Mouse (Mus musculus): ENCODE measurements around the gene Mypop.

Mypop gene

DNA sequence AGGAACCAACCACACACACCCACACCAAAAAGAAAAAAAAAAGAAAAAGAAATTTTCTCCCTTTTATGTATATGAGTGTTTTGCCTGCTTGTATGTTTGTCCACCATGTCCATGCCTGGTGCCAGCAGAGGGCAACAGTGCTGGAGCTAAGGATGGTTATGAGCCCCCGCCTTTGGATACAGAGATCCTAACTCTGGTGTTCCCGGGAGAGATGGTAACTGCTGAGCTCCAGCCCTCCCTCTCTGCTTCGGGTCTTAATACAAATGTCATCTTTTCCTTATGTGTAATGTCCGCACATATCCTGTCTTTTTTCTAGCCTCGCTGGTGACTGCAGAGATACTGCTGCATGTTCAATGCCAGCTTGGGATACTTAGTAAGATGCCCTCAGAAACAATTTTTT, 1.1 kb upstream of the Mypop start:
- no peak for DNase-seq (ENCODE audit: low read depth)

DNA sequence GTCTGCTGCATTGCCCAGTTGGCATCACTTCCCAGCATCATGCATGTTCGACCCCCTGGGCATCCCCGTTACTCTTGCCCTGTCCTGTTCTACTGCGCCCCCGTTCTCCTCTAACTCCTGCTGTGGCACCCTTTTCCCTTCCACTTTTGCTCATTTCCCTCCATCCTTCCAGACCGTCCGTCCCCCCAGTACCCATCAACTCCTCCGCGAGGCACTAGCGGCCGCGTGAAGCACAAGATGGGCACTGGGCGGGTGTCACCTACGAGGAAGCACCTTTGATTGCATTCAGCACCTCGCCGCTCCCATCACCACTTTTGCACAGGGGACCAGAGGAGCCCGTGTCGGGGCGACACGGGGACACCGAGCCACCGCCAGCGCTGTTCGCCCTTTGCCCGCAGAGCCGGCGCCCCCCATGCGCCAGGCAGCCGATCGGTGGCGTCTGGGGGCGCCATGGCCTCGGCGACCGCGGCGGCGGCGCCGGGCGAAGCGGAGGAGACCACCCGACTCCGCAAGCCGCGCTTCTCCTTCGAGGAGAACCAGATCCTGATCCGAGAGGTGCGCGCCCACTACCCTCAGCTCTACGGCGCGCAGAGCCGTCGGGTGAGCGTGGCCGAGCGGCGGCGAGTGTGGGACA, 732 bp downstream of the Mypop start:
- DNase-seq (ENCODE audit: low read depth) = peak; percentile 54

DNA sequence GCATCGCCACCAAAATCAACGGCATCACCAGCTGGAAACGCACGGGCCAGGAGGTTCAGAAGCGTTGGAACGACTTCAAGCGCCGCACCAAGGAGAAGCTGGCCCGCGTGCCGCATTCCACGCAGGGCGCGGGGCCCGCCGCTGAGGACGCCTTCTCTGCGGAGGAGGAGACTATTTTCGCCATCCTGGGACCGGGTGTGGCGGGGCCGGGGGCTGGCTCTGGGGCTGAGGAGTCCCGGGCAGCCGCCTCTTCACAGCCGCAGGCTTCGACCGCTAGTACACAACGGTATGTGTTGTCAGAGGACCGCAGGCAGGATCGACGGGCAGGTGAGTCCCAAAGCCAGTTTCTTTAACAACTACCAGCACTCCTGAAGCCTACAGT, 1.2 kb downstream of the Mypop start:
- DNase-seq (ENCODE audit: low read depth) = no peak

DNA sequence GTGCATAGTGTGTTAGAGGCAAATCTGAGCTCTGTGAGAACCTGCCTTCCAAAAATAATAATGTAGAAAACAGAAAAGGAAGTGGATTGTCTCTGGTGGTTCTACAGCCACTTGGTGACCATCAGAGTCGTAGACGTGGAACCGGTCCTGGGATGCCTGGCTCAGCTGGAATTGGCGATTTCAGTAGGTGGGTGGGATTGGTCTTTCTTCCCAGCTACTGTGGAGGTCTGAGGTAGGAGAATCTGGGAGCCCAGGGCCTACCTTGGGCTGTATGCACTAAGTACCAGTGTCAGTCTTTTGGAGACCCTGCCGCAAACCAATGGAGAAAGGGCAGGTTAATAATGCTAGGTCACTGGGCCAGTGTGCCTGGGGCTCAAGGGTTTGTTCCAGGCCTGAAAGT, 2.0 kb downstream of the Mypop start:
- no peak for DNase-seq (ENCODE audit: low read depth)

DNA sequence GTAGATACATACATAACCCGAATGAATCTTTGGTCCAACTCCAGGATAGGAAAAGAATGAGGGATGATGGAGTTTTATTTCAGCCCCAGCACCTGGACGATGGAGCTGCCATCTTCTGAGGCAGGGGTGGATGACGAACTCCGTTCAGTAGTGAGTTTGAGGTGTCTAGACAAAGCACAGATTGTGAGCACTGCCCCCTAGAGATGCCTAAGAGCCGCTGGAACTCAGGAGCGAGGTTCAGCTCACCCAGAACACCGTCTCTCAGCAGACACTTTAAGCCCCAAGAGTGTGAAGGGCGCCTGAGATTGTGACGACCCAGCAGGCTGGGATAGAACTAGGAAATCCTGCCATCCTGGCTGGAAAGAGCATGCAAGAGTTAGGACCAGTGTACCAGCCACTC, 7.8 kb downstream of the Mypop start:
- no peak for DNase-seq (ENCODE audit: low read depth)

DNA sequence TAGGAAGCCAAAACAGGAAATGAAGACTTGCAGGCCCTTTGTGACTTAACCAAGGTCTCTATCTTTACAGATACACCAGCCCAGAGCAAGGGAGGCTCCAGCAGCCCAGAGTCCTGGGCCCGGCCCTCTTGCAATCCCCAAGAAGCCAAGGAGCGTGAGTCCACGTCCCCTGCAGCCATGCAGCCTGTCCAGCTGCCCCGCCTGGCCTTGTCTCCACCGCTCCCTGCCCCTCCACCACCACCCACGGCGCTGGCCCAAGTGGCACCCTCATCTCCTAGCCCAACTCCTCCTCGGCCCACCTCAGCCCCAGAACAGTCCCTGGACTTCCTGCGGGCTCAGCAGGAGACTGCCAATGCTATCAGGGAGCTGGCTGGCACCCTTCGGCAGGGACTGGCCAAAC, 9.4 kb downstream of the Mypop start:
- DNase-seq (ENCODE audit: low read depth) = no peak

DNA sequence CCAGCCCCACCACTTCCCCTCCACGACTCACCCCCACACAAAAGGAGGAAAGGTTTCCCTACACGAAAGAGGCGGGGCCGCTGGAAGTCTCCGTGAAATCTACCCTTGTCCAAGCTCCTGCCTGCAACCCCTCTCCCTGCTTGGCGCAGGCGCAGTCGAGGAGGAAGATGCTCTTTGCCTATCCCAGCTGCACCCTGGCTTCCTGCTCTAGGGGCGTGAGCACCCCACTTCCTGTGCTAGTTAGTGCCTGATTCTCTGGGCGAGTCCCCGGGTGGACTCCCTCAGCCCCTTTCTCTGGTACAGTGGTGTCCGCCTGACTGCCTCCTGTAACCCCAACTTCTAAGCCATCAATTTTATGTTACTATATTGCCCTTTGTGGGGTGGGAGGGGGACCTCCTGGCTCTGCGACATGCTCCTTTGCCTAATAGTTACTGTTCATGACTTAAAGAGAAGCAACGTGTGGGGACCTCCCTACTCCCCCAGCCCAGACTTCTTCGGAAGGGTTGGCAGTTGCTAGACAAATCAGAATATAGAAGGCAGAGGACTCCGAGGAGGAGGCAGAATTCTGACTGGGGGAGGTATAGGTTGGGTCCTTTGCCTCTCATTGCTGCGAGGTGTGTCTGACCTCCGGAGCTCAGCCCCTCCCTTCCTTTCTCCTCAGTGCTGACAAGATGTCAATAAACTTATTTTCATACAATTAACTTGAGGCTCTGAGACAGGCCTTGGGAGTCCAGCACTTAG, 10.2 kb downstream of the Mypop start:
- DNase-seq (ENCODE audit: low read depth) = peak; percentile 88

DNA sequence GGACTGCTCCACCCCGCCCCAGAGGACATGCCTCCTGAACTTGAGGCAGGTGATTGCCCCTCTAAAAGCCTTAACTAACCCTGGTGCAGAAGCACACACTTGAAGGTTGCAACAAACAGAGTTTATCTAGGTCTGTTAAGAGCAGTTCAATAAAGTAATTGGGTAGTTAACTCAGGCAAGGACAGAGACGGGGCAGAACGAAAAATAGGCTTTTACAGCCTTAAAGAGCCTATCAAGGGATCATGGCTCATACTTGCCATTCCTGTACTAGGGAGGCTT, 10.7 kb downstream of the Mypop start:
- no peak for DNase-seq (ENCODE audit: low read depth)

DNA sequence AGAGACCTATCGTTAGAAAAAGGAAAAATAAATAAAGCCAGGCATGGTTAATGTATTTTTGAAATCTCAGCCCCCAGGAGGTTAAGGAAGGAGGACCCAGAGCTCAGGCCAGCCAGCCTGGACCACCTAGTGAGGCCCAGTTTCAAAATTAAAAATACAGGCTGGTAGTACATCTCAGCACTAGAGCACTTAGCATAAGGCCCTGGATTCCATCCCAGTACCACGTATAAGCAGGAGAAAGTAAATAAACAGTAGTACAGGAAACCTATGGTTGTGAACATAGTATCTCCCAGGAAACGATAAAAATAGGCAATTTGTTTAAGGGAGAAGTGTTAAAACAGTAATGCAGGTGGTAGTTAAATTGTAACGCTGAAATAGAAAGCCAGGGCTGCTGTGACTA, 11.1 kb downstream of the Mypop start:
- DNase-seq (ENCODE audit: low read depth) = no peak

DNA sequence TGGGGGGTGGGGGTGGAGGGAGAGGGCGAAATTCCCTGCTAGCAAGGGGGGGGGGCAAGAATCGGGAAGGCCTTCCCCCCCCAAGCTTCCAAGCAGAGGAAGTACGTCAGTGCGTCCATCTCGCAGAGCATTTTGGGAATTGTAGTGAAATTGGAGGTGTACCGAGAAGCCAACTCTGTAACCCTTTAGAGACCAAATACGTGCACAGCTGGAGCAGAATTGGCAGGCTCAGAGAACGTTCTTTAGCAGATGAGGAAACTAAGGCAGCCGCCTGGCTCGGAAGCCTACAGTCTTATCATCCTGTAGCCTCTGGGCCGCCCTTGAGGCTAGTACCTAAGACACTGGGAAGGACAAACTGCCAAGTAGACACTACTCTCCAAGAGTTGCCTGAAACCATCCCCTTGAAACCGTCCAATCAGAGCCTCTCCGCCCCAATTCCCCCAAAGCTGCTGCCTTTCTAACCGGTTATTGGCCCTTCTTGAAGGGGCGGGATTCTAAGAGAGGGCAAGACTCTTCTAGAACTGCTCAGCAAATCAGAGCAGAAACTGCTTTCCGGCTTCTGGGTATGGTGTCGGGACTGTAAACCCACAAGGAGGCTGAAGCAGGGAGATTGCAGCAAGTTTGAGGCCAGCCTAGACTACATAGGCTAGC, 11.9 kb downstream of the Mypop start:
- peak; percentile 79 for DNase-seq (ENCODE audit: low read depth)

DNA sequence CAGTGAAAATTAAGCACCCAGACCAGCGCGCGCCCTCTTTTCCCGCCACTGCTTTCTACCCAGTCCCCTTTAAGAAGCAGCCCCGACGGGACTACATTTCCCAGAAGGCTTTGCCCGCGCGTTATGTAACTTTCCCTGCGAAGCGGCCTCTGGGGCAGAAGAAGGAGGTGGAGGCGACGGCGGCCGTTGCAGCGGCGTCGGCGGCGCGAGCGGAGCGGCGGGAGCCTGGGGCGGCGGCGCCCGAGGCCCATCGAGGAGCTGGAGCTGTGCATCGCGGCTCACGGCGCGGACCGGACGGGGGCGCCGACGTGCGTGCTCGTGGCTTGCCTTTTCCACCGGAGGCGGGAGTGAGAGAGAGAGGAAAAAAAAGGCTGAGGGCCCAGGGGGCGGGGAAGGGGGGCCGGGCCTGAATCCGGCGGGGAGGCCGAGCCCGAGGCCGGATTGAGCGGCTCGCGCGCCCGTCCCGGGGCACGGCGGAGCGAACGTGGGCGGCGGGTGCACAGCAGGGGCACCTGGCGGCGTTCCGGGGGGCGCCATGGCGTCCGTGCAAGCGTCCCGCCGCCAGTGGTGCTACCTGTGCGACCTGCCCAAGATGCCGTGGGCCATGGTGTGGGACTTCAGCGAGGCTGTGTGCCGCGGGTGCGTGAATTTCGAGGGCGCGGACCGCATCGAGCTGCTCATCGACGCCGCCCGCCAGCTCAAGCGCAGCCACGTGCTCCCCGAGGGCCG, 13.0 kb downstream of the Mypop start, which contains the start of gene Irf2bp1:
Irf2bp1 (plus strand) TSS at position 143 of the 729 bp plus-strand sequence.
- peak; percentile 95 for DNase-seq (ENCODE audit: low read depth)

DNA sequence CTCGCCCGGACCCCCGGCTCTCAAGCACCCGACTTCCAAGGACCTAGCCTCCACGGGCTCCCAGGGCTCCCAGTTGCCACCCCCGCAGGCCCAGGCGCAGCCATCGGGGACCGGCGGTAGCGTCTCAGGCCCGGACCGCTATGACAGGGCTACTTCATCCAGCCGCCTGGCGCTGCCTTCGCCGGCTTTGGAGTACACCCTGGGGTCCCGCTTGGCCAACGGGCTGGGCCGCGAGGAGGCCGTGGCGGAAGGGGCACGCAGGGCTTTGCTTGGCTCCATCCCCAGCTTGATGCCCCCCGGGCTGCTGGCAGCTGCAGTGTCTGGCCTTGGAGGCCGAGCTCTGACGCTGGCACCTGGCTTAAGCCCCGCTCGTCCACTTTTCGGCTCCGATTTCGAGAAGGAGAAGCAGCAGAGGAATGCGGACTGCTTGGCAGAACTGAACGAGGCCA, 13.6 kb downstream of the Mypop start:
- no peak for DNase-seq (ENCODE audit: low read depth)

DNA sequence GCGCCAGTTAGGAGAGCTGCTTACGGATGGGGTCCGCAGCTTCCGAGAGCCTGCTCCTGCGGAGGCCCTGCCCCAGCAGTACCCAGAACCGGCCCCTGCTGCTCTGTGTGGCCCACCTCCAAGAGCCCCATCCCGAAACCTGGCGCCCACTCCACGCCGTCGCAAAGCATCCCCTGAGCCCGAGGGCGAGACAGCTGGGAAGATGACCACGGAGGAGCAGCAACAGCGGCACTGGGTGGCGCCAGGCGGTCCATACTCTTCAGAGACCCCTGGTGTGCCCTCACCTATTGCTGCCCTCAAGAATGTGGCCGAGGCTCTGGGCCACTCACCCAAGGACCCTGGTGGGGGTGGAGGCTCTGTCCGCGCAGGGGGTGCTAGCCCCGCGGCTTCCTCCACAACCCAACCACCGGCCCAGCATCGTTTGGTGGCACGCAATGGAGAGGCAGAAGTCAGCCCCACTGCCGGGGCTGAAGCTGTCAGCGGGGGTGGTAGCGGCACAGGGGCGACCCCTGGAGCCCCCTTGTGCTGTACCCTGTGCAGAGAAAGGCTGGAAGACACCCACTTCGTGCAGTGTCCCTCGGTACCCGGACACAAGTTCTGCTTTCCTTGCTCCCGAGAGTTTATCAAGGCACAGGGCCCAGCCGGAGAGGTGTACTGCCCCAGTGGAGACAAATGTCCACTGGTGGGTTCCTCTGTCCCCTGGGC, 14.5 kb downstream of the Mypop start:
- no peak for DNase-seq (ENCODE audit: low read depth)

DNA sequence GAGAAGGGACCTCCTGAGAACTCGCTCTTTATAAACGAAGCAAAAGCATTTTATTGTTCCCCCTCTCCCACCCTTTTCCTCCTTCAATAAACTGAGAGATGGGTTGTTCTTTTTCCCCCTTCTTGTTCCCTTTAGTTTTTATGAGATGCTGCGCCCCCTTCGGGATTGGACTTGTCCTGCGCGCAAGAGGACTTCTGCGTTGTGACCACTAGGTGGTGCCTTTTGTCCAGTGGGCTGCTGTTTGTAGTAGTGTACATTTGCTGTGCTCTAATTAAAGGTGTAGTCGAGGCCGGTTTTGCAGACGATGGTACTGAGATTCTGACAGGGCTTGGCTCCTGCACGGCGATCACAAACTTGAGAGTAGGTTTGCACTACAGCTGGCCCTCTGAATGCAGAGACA, 15.4 kb downstream of the Mypop start:
- peak; percentile 90 for DNase-seq (ENCODE audit: low read depth)

DNA sequence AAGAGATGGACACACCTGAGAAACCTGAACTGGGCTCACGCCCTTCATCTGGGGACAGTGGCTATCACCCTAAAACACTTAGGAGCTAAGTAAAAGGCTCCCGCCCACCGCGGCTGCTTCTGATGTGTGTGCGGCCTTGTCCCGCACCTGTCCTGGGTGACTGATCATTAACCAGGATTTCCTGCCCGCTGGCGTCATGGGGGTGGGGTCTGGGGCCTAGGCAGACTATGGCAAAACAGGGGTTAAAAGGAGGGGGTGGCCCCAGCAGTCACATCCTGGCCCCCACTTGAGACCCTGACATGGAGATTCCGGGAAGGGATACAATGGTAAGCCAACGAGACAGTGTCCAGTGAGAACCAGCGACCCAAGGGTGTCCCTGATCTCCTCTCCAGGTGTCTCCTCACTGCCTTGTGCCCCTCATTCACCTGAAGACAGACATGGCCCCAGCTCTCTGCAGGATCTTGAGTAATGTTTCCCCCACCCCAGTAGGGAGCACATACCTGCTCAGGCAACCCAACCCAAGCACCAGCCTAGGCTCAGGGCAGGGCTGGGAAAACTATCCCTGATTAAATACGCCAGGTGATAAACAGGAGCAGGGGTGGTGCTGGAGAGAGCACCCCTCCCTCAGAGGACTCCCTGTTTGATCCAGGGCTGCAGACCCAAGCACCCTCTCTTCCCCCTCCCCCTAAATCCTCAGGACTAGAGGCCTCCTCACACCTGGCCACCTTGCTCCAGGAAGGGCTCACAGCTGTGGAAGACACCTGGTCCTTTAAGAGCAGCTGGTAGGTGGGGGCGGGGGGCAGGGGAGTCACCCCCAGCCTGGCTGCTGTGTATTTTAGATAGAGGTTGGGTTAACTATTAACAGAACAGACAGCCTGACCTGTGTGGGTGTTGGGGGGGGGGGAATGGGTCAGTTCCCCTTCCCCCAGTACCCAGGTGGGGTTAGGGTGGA, 16.3 kb downstream of the Mypop start:
- no peak for DNase-seq (ENCODE audit: low read depth)

DNA sequence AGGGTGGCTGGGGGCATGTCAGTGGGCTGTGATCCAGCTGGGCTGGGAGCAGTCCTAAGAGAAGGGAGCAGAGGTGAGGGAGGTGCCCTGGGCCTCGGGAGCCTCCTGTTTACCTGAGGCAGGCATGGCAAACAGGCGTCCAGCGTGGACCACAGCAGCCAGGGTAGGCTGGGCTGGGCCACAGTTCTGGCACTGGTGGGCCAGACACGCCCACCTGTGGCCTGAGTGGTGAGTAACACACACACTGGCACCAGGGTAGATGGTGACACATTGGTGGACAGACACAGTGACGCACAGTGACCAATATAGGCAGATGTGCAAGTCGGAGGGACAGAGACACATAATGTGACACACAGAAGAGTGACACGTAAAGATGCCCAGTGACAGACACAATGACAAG, 19.5 kb downstream of the Mypop start:
- no peak for DNase-seq (ENCODE audit: low read depth)

DNA sequence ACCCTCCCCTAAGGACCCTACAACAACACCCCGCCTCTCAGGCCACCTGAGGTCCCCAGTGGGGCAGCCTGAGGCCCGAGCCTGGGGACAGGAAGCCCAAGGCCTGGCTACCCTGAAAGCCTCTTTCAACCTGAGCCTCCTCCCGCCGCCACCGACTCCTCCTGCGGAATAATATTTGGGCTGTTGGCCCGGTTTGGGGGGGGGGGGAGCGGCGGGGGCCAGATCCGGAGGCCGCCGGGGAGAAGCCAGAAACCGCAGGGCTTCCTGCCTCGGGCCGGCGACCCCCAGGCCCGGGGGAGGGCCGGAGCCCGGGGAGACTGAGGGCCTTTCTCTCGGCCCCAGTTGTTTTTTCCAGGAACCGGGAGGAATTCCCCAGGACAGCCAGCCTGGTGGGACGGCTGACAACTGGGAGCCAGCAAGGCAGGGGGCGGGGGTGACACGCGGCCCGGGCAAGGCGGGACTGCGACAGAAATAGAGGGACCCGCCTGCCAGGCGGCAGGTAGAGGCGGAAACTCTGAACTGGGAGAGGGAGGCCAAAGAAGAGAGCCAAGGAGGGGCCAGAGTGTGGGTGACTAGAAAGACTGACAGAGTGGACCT, 21.1 kb downstream of the Mypop start:
- no peak for DNase-seq (ENCODE audit: low read depth)

DNA sequence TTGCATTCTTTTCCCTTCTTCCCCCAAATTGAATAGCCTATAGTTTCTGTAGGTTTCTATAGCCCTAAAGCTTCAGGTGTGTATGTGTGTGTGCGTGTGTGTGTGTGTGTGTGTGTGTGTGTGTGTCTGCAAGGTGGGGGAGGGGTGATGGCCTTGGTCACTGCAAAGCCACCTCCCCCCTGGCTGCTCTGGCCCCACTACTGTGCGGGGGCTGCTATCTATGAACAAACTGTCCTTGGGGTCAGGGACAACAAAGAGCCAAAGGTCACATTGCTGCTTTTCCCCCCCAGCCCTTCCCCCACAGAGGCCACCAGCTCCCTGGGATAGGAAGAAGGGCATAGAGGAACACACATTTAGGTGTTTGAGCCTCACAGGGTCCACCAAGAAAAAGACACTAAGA, 21.8 kb downstream of the Mypop start:
- DNase-seq (ENCODE audit: low read depth) = no peak

DNA sequence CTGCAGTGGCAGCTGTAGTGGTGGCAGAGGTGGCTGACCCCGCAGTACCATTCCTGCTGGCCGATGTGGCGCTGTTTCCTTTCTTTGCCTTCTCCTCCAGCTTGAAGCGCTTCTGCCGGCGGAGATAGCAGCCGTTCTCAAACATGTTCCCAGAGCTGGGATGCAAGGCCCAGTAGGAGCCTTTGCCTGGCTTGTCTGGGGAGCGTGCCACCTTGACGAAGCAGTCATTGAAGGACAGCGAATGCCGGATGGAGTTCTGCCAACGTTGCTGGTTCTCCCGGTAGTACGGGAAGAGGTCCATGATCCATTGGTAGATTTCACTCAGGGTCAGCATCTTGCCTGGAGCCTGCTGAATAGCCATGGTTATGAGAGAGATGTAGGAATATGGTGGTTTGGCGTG, 23.4 kb downstream of the Mypop start:
- DNase-seq (ENCODE audit: low read depth) = no peak

DNA sequence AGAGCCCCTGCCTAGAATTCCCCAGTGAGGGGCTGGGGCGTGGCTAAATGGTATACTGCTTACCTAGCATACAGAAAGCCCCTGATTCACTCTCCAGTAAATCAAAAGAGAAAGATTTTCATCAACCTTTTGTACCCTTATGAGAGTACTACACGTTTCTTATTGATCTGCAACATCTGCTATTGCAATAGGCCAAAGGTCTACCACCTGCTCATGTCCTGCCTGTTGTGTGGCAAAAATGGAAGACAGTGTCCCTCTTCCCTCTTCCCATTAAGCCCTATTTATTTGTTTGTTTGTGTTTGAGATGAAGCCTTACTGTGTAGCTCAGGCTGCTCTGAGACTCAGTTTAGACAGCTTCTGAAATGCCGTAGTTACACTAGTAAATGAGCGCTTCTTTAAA, 25.0 kb downstream of the Mypop start:
- DNase-seq (ENCODE audit: low read depth) = no peak

DNA sequence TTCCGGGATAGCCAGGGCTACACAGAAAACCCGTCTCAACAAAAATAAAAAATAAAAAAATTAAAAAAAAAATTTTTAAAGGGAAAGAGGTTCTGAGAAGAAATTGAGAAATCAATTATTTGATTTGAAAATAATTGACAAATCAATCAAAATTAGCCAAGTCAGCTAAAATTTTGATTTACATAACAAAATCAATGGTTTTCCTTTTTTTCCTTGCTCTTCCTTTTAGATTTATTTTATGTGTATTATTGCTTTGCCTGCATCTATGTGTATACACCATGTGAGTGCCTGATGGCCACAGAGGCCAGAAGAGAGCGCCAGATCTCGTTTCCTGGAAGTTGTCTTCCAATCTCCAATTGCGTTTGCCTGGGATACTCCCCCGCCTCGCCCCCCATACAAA, 26.9 kb downstream of the Mypop start:
- DNase-seq (ENCODE audit: low read depth) = no peak
